Mouse (Mus musculus): Measurements from ENCODE around the gene Prkag3. TPM values are rescaled to one million over a fixed set of nuclear protein-coding genes. Genes with fewer than 3 reads are reported as not detected.

Prkag3 gene
- polyA plus RNA-seq, 1 experiment from 2014 or later, result 0.56 TPM

- Histone ChIP-seq H3K9ac (no peak overlapping the region), H3K9me3 (no peaks in the 10 kb centered on the region), H3K36me3 (no peaks in the 10 kb centered on the region), H3K27ac (no peak overlapping the region), H3K4me3 (no peak overlapping the region), H3K27me3 (no peaks in the 10 kb centered on the region), H3K4me2 (replicated peaks) (no peak overlapping the region), H3K4me1 (no peaks in the 10 kb centered on the region; the same call in 1 of the 2 replicates)
- no peak for ATAC-seq (ENCODE audit: insufficient number of reproducible peaks, insufficient read depth, low FRiP score, low TSS enrichment)
- WGBS, result 71% methylated on average over 5 of the region's 5 CpGs
These were observed 22.9 kb downstream of the Prkag3 start for GRCm38 (mm10) chr1:74726114-74726513.

- H3K4me2 ChIP-seq (replicated peaks), result no peak overlapping the region
- 75% methylated on average over 2 of the region's 2 CpGs for WGBS
- H3K9me3 ChIP-seq, result no peaks in the 10 kb centered on the region
- H3K4me1 ChIP-seq, result no peaks in the 10 kb centered on the region; the same call in 1 of the 2 replicates
- no peaks in the 10 kb centered on the region for H3K27me3 ChIP-seq
- no peak for ATAC-seq (ENCODE audit: insufficient number of reproducible peaks, insufficient read depth, low FRiP score, low TSS enrichment)
- H3K27ac ChIP-seq, result no peak overlapping the region
- no peaks in the 10 kb centered on the region for H3K36me3 ChIP-seq
- no peak overlapping the region for H3K4me3 ChIP-seq
- no peak overlapping the region for H3K9ac ChIP-seq
These were observed 25.3 kb downstream of the Prkag3 start for GRCm38 (mm10) chr1:74723748-74724147.

DNA sequence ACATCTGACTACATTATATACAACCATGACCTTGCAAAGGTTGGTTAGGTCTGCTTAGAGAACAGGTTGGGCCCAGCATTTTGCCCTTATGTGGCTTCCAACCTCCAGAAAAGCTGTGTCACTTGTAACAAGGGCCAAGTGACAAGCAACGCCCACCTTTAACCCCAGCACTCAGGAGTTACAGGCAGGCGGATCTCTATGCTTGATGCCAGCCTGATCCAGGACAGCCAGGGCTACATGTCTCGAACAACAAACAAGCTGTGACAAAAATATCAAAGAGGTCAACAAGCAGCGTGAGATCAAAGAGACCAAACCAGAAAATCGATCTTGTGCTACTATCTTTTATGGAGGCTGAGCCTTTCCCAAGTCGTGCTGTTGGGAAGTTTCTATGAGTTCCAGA, 27.4 kb downstream of the Prkag3 start:
- ATAC-seq (ENCODE audit: insufficient number of reproducible peaks, insufficient read depth, low FRiP score, low TSS enrichment), result no peak
- H3K9ac ChIP-seq, result no peak overlapping the region
- H3K27me3 ChIP-seq, result no peaks in the 10 kb centered on the region
- H3K4me3 ChIP-seq, result no peak overlapping the region
- WGBS, result 66% methylated on average over 6 of the region's 6 CpGs
- no peaks in the 10 kb centered on the region; the same call in 1 of the 2 replicates for H3K4me1 ChIP-seq
- no peak overlapping the region for H3K4me2 ChIP-seq (replicated peaks)
- no peak overlapping the region for H3K27ac ChIP-seq
- no peaks in the 10 kb centered on the region for H3K36me3 ChIP-seq
- no peaks in the 10 kb centered on the region for H3K9me3 ChIP-seq

GRCm38 (mm10) chr1:74719281-74719680, 29.7 kb downstream of the Prkag3 start:
- Histone ChIP-seq H3K4me1 (peaks cover 11% of the 10 kb centered on the region; the same call in 1 of the 2 replicates), H3K27ac (no peak overlapping the region), H3K4me3 (no peak overlapping the region), H3K9me3 (no peaks in the 10 kb centered on the region), H3K9ac (no peak overlapping the region), H3K4me2 (replicated peaks) (no peak overlapping the region), H3K27me3 (no peaks in the 10 kb centered on the region), H3K36me3 (no peaks in the 10 kb centered on the region)
- ATAC-seq (ENCODE audit: insufficient number of reproducible peaks, insufficient read depth, low FRiP score, low TSS enrichment), result no peak
- WGBS, result 67% methylated on average over 3 of the region's 3 CpGs

- WGBS, result 61% methylated on average over 8 of the region's 8 CpGs
These were observed 30.9 kb downstream of the Prkag3 start for GRCm38 (mm10) chr1:74718113-74718512.

DNA sequence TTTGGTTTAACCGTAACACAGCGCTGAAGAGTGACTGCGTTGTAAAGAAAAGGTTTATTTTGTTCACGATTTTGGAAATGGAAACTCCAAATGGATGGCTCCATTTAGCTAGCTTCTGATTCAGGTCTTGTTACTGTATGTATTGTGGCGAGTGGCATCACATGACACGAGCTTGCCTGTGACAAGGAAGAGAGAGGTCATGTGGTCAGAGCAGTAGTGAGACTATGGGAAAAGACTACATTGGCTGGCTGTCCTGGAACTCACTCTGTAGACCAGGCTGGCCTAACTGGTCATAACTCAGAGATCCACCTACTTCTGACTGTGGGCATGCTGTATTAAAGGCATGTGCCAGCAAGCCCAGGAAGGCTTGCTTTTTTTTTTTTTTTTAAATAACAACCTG, 33.1 kb downstream of the Prkag3 start:
- no peaks in the 10 kb centered on the region for H3K36me3 ChIP-seq
- no peak overlapping the region for H3K4me3 ChIP-seq
- no peaks in the 10 kb centered on the region for H3K9me3 ChIP-seq
- 62% methylated on average over 6 of the region's 6 CpGs for WGBS
- H3K4me2 ChIP-seq (replicated peaks), result peak overlapping the region; percentile 15; the same call in 1 of the 2 replicates
- peak overlapping the region; percentile 60; the same call in 1 of the 2 replicates for H3K27ac ChIP-seq
- H3K9ac ChIP-seq, result no peak overlapping the region
- no peak for ATAC-seq (ENCODE audit: insufficient number of reproducible peaks, insufficient read depth, low FRiP score, low TSS enrichment)
- no peaks in the 10 kb centered on the region for H3K27me3 ChIP-seq
- H3K4me1 ChIP-seq, result peaks cover 17% of the 10 kb centered on the region; the same call in 1 of the 2 replicates

More at GRCm38 (mm10) chr1:74718113-74718512, 30.9 kb downstream of the Prkag3 start:
- Histone ChIP-seq H3K27me3 (no peaks in the 10 kb centered on the region), H3K4me2 (replicated peaks) (no peak overlapping the region), H3K27ac (no peak overlapping the region), H3K4me1 (peaks cover 13% of the 10 kb centered on the region; the same call in 1 of the 2 replicates), H3K9ac (no peak overlapping the region), H3K36me3 (no peaks in the 10 kb centered on the region), H3K9me3 (no peaks in the 10 kb centered on the region), H3K4me3 (no peak overlapping the region)
- no peak for ATAC-seq (ENCODE audit: insufficient number of reproducible peaks, insufficient read depth, low FRiP score, low TSS enrichment)

DNA sequence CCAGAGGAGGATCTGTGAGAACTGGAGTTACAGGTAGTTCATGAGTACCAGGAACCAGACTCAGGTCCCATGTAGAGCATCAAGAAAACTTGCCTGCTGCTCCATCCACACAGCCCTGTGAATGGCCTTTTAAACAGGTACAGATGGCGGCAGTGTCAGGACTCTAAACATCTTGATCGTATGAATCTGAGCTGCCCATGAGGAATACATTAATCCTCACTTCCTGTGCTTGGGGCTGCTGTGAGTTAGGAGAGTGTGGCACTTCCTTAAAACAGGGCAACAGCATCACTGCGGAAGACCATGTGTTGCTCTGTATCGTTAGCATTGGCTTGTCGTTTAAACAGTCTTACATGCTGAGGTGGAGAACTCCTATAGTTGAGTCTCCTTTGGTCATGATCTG, 33.6 kb downstream of the Prkag3 start:
- Histone ChIP-seq H3K27me3 (no peaks in the 10 kb centered on the region), H3K36me3 (no peaks in the 10 kb centered on the region), H3K4me1 (peaks cover 17% of the 10 kb centered on the region; the same call in 1 of the 2 replicates), H3K27ac (peak overlapping the region; percentile 60; the same call in 1 of the 2 replicates), H3K4me2 (replicated peaks) (peak overlapping the region; percentile 15), H3K4me3 (no peak overlapping the region), H3K9ac (no peak overlapping the region), H3K9me3 (no peaks in the 10 kb centered on the region)
- 0 out of 2 replicates have a peak, but pooled peaks have one; percentile 24 for ATAC-seq (ENCODE audit: insufficient number of reproducible peaks, insufficient read depth, low FRiP score, low TSS enrichment)
- 20% methylated on average over 5 of the region's 5 CpGs for WGBS

DNA sequence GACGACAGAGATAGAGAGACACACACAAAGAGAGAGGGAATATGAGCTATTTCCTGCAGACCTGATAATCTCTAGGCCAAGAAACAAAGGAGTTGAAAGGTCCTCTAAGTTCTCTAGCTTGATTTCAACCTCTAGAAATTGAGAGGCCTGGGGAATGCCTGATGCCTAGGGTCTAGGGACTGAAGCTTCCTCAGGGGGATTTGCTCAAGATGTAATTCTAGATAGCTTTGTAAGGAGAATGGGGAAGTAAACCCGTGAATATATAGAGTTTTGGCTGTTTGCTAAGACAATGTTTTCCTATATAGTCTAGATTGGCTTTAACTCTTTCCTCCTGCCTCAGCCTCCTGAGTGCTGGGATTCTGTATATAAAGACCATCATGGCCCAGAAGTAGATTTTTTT, 34.1 kb downstream of the Prkag3 start:
- no peak for ATAC-seq (ENCODE audit: insufficient number of reproducible peaks, insufficient read depth, low FRiP score, low TSS enrichment)
- Histone ChIP-seq H3K9ac (no peak overlapping the region), H3K27me3 (no peaks in the 10 kb centered on the region), H3K36me3 (no peaks in the 10 kb centered on the region), H3K27ac (0 out of 2 replicates have a peak overlapping the region, but pooled peaks have one; percentile 60), H3K9me3 (no peaks in the 10 kb centered on the region), H3K4me3 (no peak overlapping the region), H3K4me2 (replicated peaks) (peak overlapping the region; percentile 77), H3K4me1 (peaks cover 17% of the 10 kb centered on the region; the same call in 1 of the 2 replicates)
- 24% methylated on average over 2 of the region's 2 CpGs for WGBS

- 19% methylated on average over 12 of the region's 12 CpGs for WGBS
- H3K36me3 ChIP-seq, result no peaks in the 10 kb centered on the region
- peak overlapping the region; percentile 43 for H3K4me3 ChIP-seq
- no peaks in the 10 kb centered on the region for H3K27me3 ChIP-seq
- H3K27ac ChIP-seq, result no peak overlapping the region
- H3K4me2 ChIP-seq (replicated peaks), result peak overlapping the region; percentile 77
- peak overlapping the region; percentile 55 for H3K9ac ChIP-seq
- no peak for ATAC-seq (ENCODE audit: insufficient number of reproducible peaks, insufficient read depth, low FRiP score, low TSS enrichment)
- H3K4me1 ChIP-seq, result peaks cover 17% of the 10 kb centered on the region; the same call in 1 of the 2 replicates
- H3K9me3 ChIP-seq, result no peaks in the 10 kb centered on the region
These were observed 34.9 kb downstream of the Prkag3 start for GRCm38 (mm10) chr1:74713859-74714730.

- peak within 1 kb of the TSS; percentile 43 for H3K4me3 ChIP-seq
- H3K9me3 ChIP-seq, result no peaks in the 10 kb centered on the region
- 4% methylated on average over 35 of the region's 35 CpGs for WGBS
- H3K4me1 ChIP-seq, result peaks cover 17% of the 10 kb centered on the region; the same call in 1 of the 2 replicates
- ATAC-seq (ENCODE audit: insufficient number of reproducible peaks, insufficient read depth, low FRiP score, low TSS enrichment), result peak; percentile 75
- H3K9ac ChIP-seq, result peak within 1 kb of the TSS; percentile 55
- no peak within 1 kb of the TSS for H3K27ac ChIP-seq
- peak within 1 kb of the TSS; percentile 77 for H3K4me2 ChIP-seq (replicated peaks)
- no peaks in the 10 kb centered on the region for H3K27me3 ChIP-seq
- no peaks in the 10 kb centered on the region for H3K36me3 ChIP-seq
These were observed 35.7 kb downstream of the Prkag3 start, which contains the start of gene Cyp27a1 for GRCm38 (mm10) chr1:74713099-74713858. Gene Cyp27a1 (plus strand): TSS chr1:74713574.

DNA sequence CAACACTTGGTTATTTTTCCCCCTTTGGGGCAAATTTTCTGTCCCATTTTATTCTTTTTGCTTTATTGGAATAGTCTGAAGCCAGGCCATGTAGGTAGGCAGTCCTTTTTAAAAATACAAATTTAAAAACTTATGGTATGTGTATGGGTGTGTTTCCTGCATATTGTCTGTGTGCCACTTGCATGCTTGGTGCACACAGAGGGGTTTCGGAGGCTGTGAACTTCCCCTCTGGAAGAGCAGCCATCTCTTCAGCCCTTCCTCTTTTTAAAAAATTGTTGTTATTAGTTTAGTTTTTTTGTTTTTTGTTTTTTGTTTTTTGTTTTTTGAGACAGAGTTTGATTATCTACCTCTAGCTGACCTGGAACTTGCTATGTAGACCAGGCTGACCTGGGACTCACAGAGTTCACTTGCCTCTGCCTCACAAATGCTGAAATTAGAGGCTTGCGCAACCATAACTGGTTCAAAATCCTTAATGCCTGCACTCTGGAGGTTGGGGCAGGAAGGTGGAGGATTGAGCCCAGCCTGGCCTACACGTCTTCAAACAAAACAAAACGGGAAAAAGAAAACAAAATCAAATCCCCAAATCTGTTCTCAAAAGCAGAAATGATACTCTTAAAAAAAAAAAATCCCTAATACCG, 36.4 kb downstream of the Prkag3 start:
- no peaks in the 10 kb centered on the region for H3K9me3 ChIP-seq
- H3K4me2 ChIP-seq (replicated peaks), result peak overlapping the region; percentile 77
- no peaks in the 10 kb centered on the region for H3K36me3 ChIP-seq
- H3K4me1 ChIP-seq, result peaks cover 17% of the 10 kb centered on the region; the same call in 1 of the 2 replicates
- H3K27me3 ChIP-seq, result no peaks in the 10 kb centered on the region
- peak overlapping the region; percentile 43 for H3K4me3 ChIP-seq
- ATAC-seq (ENCODE audit: insufficient number of reproducible peaks, insufficient read depth, low FRiP score, low TSS enrichment), result no peak
- H3K27ac ChIP-seq, result no peak overlapping the region
- 0 out of 2 replicates have a peak overlapping the region, but pooled peaks have one; percentile 55 for H3K9ac ChIP-seq
- WGBS, result 34% methylated on average over 5 of the region's 5 CpGs

Data from embryonic facial prominence, embryonic 12.5 days (tissue).